Mouse (Mus musculus): ENCODE data around the gene B4galt3.

B4galt3 gene

GRCm38 (mm10) chr1:171269848-171270572 lies at the start of gene B4galt3:
Gene B4galt3, plus strand, starts transcription at chr1:171270328.
- peak; percentile 93 for DNase-seq

DNA sequence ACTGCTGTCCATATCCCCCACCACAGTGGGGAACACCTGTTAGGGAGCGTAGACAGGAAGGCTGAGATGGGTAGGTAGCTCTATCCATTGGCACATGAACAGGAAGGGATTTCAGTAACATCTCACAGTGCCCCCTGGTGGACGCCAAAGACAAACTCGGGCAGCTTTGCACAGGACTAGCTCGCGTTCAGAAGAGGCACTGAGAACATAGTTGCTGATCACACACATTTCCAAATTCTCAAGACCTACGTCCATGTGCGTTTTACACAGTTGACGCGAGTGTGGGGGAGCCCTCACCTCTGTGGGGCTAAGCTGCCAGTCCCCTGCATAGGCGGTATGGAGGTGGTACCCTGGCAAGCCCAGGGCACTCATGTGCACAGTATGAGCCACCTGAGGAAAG lies 49.3 kb upstream of the B4galt3 start:
- DNase-seq, result peak; percentile 95

DNA sequence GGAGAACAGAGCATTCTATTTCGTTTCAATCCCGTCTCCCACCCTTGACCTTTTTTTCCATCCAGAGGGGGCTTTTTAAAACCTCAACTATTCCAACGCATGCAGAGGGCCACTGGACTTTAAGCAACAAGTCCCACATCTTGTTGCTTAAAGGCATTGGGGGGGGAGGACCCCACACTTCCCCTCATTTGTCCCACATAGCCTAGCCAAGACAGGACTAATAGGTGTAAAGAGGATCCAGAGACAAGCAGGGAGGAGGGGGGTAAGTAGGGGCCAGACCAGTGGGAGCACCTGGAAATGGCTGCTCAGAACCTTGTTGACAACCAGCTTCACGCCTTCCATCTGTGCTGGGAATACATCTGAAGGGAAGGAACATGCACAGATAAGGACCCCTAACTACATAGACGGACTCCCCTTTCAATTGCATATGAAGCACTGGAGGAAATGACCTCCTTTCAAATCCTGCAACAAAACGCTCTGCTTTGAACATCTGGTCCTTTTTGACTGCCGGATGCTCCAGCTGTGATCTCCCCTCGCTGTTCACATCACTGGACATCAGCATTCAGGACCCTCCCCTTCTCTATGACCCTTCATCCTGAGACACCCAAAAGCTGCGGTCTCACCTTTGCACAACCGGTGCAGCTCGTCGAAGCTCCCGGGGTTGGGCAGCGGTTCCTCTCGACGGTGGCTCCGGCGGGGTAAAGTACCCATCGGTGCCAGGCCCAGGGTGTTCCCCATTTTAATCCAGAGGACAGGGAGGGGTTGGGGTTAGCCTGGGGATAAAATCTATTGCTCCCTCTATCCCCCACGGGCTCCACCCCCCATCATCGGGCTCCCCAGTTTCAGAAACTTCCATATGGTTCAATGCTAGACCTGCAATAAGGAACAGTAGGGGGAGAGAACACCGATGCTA lies 48.6 kb upstream of the B4galt3 start:
- DNase-seq, result no peak

DNA sequence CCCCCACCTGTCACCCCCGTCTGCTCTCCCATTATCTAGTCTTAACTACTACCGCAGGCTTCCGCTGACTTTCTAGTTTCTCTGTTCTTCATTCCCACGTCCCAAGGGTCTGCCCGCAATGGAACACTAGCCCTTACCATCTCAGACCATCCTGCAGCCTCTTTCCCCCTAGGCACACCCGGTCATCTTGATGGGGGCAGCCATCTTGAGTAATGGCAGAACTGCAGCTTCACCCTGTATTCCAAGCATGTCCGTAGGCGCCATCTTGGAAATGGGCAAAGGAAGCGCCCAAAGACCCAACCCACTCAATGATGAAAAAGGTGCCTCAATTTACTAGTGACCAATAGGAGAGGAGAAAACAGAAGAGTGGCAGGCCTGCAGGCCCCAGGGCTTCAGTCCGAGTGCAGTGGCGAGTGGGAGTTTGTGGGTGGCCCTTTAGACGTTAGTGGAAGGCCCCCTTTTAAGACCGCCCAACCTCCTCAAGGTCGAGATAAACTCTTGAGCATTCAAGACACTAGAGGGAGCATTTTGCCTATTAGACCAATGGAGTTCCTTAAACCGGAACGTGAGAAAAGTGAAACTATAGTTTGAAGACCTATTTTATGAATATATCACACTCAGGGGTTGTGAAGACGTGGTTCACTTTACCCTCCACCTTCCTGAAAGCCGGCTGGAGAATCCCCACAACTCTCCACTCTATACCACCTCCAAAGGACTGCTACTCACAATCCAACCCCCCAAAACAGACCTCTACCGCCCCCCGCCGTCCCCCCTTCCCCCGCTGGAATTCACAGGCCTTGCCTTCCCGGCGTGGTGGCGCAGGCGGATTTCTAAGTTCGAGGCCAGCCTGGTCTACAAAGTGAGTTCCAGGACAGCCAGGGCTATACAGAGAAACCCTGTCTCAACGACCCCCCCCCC lies 47.6 kb upstream of the B4galt3 start, which contains the start of gene Tomm40l:
Gene Tomm40l (minus strand): TSS at position 277 of the 918 bp plus-strand sequence.
- peak; percentile 70 for DNase-seq

- DNase-seq, result no peak
These were observed 47.0 kb upstream of the B4galt3 start for GRCm38 (mm10) chr1:171223168-171223567.

- no peak for DNase-seq
These were observed 46.3 kb upstream of the B4galt3 start for GRCm38 (mm10) chr1:171223796-171224195.

DNA sequence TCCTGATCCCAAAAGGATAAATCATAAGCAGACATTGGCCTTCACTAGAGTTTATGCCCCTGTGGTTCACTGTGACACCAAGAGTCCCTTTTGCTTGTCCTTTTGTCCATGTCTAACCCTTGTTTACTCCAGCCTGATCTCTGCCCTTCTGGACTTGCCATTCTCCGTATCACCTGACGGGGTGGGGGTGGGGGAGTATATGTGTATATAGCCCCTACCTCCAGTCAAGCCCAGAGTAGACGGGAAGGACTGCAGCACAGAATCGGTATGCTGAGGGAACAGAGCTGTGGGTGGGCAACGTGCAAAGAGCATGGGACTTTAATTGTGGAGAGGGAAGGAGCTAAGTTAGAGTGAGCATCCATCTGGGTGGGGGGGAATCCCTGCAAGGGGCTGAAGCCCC lies 45.3 kb upstream of the B4galt3 start, which contains the start of gene Apoa2:
Gene Apoa2 (plus strand): TSS at position 198 of the 400 bp plus-strand sequence.
- no peak for DNase-seq

DNA sequence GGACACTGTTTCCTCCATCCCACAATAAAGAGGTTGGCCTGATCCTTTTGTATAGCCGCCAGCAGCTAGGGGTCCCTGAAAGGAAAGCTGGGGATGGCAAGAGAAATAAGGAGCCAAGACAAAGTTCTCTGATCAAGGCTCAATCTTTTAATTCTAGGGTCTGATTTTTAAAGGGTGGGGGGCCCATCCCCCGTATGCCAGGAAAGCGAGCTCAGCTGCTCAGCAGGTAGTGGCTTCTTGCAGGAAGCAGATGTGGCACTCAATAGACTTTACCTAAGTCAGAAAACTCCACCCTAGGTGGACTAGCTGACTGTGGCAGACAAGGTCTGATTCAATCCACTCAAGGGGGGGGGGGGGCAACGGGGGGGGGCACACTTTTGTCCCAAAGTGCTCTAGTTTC lies 43.3 kb upstream of the B4galt3 start:
- DNase-seq, result no peak

- no peak for DNase-seq
These were observed 42.2 kb upstream of the B4galt3 start for GRCm38 (mm10) chr1:171227879-171228278.

DNA sequence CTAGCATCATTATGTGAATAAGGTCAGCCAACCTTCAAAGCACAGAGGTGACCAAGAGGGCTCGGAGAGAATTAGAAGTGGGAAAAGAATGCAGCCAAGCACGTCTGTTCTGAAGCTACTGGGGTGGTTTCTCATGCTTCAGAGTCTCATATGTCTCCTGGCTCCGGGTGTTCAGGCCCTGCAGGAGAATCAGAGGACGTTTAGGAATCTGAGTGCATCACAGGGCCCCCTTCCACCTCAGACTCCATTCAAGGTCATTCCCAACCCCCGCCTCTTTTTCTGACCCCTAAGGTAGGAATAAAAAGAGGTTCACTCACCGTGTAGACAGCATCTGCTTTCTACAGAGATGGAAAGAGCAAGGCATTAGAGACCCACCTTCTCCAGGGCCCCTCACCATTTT lies 40.4 kb upstream of the B4galt3 start:
- DNase-seq, result no peak

DNA sequence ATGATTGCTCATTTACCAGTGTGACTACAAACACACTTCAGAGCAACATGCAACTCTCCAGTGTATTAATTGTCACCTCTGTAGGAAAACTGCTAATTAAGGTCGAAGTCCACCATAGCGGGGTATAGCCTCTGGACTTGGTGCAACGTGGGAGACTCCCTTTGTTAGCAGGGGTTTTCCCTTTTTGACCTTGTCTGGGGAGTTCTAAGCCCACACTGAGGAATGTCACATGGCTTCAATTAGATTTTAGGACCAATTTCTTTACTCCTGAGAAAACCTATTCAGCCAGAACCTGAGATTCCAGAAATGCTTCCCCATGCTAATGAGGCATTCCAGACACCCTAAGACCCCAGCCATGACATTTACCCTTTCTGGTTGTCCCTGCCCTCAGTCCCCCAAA lies 39.9 kb upstream of the B4galt3 start:
- DNase-seq, result no peak

DNA sequence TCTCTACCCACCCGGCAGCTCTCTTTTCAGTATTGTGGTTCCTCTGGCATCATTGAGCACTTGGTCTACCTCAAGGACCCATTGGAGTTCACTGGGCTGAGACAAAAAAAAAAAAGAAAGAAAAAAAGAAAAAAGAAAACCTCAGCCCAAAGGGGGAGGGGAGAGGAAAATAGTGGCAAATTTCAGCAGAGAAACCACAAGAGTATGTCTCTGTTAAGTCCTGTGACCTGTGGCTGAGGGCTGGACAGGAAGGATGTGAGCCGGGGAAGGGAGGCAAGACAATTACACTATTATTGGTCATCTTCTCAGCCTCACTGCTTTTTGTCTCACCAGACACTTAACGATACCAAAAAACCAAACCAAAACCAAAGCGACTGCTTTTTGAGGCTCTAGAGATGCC lies 38.3 kb upstream of the B4galt3 start:
- no peak for DNase-seq

DNA sequence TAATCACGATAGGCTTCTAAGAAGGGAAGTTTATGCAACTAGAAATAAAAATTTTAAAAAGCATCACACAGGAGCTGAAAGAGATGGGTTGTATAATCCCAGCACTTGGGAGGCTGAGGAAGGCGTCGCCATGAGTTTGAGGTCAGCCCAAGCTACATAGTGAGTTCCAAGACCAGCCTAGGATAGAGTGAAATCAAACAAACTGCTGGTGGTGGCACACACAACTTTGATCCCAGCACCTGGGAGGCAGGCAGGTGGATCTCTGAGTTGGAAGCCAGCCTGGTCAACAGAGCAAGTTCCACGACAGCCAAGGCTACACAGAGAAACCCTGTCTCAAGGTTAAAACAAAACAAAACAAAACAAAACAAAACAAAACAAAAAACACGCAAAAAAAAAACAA lies 37.8 kb upstream of the B4galt3 start:
- DNase-seq, result no peak

DNA sequence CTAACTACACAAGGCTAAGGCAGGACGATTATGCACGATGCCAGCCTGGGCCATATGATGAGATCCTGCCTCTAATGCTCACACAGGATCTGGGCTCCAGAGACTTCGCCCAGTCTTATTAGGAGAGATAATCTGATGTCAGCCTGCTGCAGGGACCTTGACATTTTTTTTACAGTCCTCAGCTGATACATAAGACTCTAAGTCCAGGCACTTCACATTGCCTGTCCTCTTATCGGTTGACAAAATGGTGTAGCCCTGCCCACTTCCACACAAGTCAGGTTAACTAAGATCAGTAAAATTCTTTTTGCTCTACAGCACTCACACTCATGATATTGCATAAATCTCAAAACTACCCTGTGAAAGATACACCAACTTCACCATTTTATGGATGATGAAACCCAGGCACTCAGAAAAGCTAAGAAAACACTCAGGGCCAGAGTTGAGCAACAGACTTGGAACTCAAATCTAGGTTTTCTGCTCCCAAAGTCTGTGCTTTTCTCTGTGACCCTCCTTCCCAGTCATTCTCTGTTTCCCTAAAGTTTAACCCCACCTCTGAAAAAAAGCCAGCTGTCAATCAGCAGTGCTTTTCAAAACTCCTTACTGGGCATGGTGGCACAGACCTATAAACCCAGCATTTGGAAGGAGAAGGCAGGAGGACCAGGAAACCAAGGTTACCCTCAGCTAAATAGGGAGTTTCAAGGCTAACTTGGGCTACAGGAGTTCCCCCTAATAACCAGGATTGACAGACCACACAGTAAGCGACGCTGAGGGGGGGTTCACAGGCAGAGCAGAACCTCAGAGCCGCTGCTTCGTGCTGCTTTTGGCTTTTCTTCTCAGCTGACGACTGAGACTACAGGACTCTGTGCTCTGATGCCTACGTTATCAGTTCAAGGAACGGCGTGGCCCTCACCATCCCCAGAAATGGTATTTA lies 37.1 kb upstream of the B4galt3 start:
- DNase-seq, result no peak

GRCm38 (mm10) chr1:171234126-171234525 lies 36.0 kb upstream of the B4galt3 start, which contains the start of gene Fcer1g:
Gene Fcer1g, minus strand, starts transcription at chr1:171234365.
- DNase-seq, result no peak

GRCm38 (mm10) chr1:171234538-171234937 lies 35.6 kb upstream of the B4galt3 start:
- DNase-seq, result no peak

GRCm38 (mm10) chr1:171235791-171236190 lies 34.3 kb upstream of the B4galt3 start:
- no peak for DNase-seq

- DNase-seq, result no peak
These were observed 32.7 kb upstream of the B4galt3 start for GRCm38 (mm10) chr1:171237438-171237837.

DNA sequence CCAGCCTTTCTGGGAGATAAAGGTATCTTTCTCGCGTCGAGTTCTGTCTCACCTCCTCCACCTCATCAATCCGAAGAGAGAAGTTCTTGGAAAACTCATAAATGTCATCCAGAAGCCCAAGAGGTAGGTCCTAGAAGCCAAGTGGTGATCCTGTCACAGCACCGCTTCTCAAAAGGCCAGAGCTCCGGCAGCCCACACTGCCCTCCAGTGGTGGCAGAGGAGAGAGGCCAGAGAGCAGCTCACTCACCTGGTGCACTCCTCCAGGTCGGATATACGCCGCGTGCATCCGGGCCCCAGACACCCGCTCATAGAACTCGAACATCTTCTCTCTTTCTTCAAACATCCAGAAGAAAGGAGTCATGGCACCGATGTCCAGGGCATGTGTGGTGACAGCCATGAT lies 31.7 kb upstream of the B4galt3 start:
- peak; percentile 42 for DNase-seq

- DNase-seq, result no peak
These were observed 30.0 kb upstream of the B4galt3 start for GRCm38 (mm10) chr1:171239992-171240744.

DNA sequence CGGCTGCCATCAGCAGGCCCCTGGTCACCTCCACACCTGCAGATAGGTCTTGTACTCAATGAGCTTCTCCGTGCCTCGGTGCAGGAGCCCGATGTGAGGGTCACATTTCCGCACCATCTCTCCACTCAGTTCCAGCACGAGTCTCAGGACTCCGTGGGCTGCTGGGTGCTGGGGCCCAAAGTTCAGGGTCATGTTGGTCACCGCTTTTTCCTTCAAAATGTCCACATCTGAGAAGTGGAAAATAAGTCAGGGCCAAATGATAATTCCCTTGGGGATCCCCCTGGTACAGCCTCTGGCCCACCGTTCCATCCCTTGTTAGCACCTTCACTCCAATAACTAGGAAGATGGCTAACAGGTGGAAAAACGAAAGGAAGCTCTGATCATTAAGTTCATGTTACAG lies 29.2 kb upstream of the B4galt3 start:
- DNase-seq, result no peak
